Mouse (Mus musculus) spleen, adult 2 months (tissue): ENCODE measurements around the gene Pak1. TPM values are rescaled to one million over a fixed set of nuclear protein-coding genes. Genes with fewer than 3 reads are reported as not detected.

Experiments
- DNase-seq, 2 experiments: peaks; one replicate each; pipeline versions ENCODE4 v3.0.0 to v3.0.0-alpha.2; 2012 to 2021; ENCODE audit warnings: low spot score in 2 of 2, low read depth in 1 of 2
- H3K27ac ChIP-seq: fragments of 200-500 bp; 2 replicates; pipeline ENCODE4 v1.5.1; 2012; ENCODE audit warnings: low read length, inconsistent platforms; ENCODE audit not compliant: insufficient read depth
- H3K27me3 ChIP-seq: fragments of 200-500 bp; 2 replicates; pipeline ENCODE4 v1.6.1; 2012; ENCODE audit warnings: mild to moderate bottlenecking, moderate library complexity, low read length, inconsistent platforms; ENCODE audit not compliant: control insufficient read depth, insufficient read depth
- H3K36me3 ChIP-seq: fragments of 200-500 bp; 2 replicates; pipeline ENCODE4 v1.6.1; 2012; ENCODE audit warnings: mild to moderate bottlenecking, low read length, inconsistent platforms; ENCODE audit not compliant: control insufficient read depth, insufficient read depth
- H3K4me1 ChIP-seq: fragments of 200-500 bp; 2 replicates; pipeline ENCODE4 v1.6.1; 2011; ENCODE audit warnings: inconsistent platforms; ENCODE audit not compliant: control insufficient read depth, insufficient read depth, insufficient read length
- H3K4me3 ChIP-seq: fragments of 200-500 bp; 2 replicates; pipeline ENCODE4 v1.5.1; 2011; ENCODE audit warnings: mild to moderate bottlenecking, inconsistent platforms; ENCODE audit not compliant: insufficient read depth, insufficient read length; ENCODE audit errors: extremely low read depth
- CTCF ChIP-seq: fragments of 200-500 bp; IDR thresholded peaks from 2 replicates; pipeline ENCODE4 v1.5.1; 2011; ENCODE audit warnings: mild to moderate bottlenecking, inconsistent platforms; ENCODE audit not compliant: insufficient read depth, insufficient read length, insufficient replicate concordance; ENCODE audit errors: extremely low read depth
- POLR2A ChIP-seq: fragments of 200-500 bp; IDR thresholded peaks from 2 replicates; pipeline ENCODE4 v1.6.1; 2011; ENCODE audit warnings: low read depth, low read length, inconsistent platforms
- WGBS: fragments of 180-500 bp; shearing (Covaris S2); methylation state at CpG from one replicate; pipeline ENCODE4 v1.1.7; 2018; 5-methylcytosine and 5-hydroxymethylcytosine counted together
- polyA plus RNA-seq: library from polyadenylated mRNA; depleted of rRNA; stranded (reverse); fragments of >200 nt; gene quantifications from 2 replicates; pipeline ENCODE4 v1.2.3, GENCODE M21; 2012

The Pak1 gene
- polyA plus RNA-seq, 1 experiment, result 6.5 TPM

DNA sequence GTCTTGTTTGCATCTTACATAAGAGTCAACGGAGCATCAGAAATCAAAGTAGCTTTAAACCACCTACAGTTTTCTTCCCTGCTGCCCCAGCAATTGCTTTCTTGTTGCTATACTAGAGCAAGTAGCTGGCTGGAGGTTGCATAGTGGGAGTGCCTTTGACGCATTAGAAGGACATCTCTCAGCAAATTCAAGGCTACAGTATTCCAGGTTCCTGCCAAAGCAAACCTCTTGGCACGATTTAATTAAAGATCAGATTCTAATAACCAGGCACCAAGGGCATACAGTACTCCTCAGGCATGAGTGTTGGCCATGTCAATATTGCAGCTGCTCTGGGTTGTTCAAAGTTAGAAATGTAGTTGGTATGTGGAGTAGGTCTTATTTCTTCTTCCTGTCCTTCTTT, 62.0 kb downstream of the Pak1 start:
- no peak overlapping the region for H3K27ac ChIP-seq
- no peaks in the 10 kb centered on the region for H3K36me3 ChIP-seq
- WGBS, result 88% methylated on average over 3 of the region's 3 CpGs
- TF ChIP-seq CTCF (no peak), POLR2A (no peak)
- DNase-seq, result no peak
- no peaks in the 10 kb centered on the region for H3K4me1 ChIP-seq
- no peak overlapping the region for H3K4me3 ChIP-seq
- no peaks in the 10 kb centered on the region for H3K27me3 ChIP-seq

DNA sequence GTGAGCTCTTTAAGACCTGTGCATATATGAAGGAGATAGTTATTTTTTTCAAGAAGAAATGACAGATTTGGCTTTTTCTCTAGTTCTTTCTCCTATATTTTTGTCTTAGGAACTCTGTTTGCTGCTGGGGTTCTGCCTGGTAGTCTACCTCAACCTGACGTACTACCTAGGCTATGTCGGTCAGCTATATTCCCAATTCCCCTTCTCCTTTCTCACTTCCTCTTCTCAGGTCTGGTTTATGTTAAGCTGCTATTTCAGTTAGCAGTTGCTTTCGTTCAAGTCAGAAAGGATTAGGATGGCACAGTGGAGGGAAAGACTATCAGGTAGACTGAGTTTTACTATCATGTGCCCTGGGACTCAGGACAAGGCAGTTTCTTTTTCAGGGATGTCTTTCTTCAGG, 75.2 kb downstream of the Pak1 start:
- WGBS, result 36% methylated on average over 3 of the region's 3 CpGs
- Histone ChIP-seq H3K4me3 (no peak overlapping the region), H3K27me3 (no peaks in the 10 kb centered on the region), H3K36me3 (no peaks in the 10 kb centered on the region), H3K27ac (no peak overlapping the region), H3K4me1 (no peaks in the 10 kb centered on the region)
- DNase-seq, result no peak
- TF ChIP-seq CTCF, result no peak
- no peak for TF ChIP-seq POLR2A

DNA sequence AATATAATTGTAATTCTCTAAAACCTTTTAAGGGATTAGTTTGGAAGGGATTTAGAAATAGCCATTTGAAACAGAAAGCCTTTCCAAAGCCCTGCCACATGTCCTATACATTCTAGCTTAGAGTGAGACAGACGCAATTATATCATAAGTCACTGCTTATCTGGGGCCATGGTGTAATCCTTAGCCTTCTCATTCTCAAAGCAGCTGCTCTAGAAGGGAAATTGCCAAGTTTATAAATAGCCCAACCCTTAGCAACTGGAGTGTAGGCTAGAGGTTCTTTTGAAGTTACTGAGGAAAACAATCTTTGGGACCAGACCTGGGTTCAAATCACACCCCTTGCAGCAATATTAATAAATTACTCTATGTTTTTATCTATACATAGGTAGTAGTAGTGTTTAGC, 76.2 kb downstream of the Pak1 start:
- Histone ChIP-seq H3K27me3 (no peaks in the 10 kb centered on the region), H3K27ac (no peak overlapping the region), H3K4me1 (no peaks in the 10 kb centered on the region), H3K4me3 (no peak overlapping the region), H3K36me3 (no peaks in the 10 kb centered on the region)
- no peak for DNase-seq
- TF ChIP-seq POLR2A (no peak), CTCF (no peak)
- WGBS, result 93% methylated on average over 1 of the region's 1 CpGs

DNA sequence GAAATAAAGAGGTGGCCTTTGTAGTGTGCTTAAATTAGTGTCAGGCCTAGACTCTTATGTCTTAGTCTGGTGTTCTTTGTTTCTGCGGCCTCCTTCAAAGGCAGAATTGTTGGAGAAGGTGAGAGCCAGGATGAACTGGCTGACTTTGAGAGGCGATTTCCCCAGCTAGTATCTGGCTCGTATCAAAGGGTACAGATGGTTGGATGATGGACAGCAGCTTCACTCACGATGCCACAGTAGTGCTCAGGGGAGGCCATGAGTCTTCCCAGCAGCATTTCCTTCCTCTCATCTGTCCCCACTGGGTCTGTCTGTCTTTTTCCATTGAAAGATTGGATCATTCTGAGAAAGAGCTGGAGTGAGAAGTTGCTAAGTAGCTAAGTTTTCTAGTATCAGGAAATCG, 79.5 kb downstream of the Pak1 start:
- whole genome bisulfite sequencing, result 88% methylated on average over 5 of the region's 5 CpGs
- TF ChIP-seq POLR2A, result no peak
- TF ChIP-seq CTCF, result no peak
- Histone ChIP-seq H3K4me3 (no peak overlapping the region), H3K27me3 (no peaks in the 10 kb centered on the region), H3K4me1 (no peaks in the 10 kb centered on the region), H3K27ac (no peak overlapping the region), H3K36me3 (no peaks in the 10 kb centered on the region)
- DNase-seq, result no peak

GRCm38 (mm10) chr7:97868766-97869165, 80.4 kb downstream of the Pak1 start:
- H3K36me3 ChIP-seq, result no peaks in the 10 kb centered on the region
- no peaks in the 10 kb centered on the region for H3K27me3 ChIP-seq
- WGBS, result 100% methylated on average over 1 of the region's 1 CpGs
- no peak for DNase-seq
- no peak overlapping the region for H3K27ac ChIP-seq
- no peak overlapping the region for H3K4me3 ChIP-seq
- TF ChIP-seq CTCF (no peak), POLR2A (no peak)
- H3K4me1 ChIP-seq, result no peaks in the 10 kb centered on the region

DNA sequence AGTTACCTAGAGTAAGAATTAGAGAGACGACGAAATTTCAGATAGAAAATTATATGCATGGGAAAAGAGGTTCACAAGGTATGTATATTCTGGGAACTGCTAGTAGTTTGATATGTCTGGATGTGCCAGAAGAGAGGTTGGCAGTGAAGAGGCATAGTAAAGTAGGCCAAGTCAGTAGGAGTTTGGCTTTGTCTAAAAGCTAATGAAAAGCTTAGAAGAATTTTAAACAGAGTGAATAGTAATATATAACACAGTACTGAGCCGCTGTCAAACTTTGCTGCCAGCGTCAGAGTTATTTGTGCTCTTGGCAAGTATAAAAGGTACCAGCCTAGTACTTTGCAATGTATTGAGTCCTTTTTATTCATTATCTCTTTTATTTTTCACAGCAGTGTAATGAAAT, 84.1 kb downstream of the Pak1 start:
- no peak overlapping the region for H3K27ac ChIP-seq
- TF ChIP-seq POLR2A, result no peak
- no peak for TF ChIP-seq CTCF
- no peaks in the 10 kb centered on the region for H3K4me1 ChIP-seq
- no peak overlapping the region for H3K4me3 ChIP-seq
- 92% methylated on average over 4 of the region's 4 CpGs for WGBS
- H3K36me3 ChIP-seq, result no peaks in the 10 kb centered on the region
- H3K27me3 ChIP-seq, result no peaks in the 10 kb centered on the region
- DNase-seq, result no peak

DNA sequence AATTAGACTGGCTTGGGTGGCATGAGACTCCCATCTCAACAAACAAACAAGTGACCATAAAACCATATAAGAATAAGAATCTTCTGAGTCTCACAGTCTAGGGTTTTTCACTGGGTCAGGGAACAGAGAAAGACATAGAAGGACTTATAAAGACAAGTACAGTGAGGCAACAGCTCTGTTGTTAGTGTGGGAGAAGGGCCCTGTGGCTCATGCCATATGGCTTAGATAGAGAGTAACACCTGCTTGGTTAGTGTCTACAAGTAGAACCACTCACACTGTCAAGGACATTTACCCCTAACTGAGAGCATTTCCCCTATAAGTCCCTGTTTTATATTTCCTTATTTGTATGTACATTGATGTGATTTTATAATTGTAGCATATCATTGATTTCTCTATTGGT, 85.0 kb downstream of the Pak1 start:
- Histone ChIP-seq H3K27me3 (no peaks in the 10 kb centered on the region), H3K4me3 (no peak overlapping the region), H3K4me1 (no peaks in the 10 kb centered on the region), H3K27ac (no peak overlapping the region), H3K36me3 (no peaks in the 10 kb centered on the region)
- TF ChIP-seq POLR2A (no peak), CTCF (no peak)
- no peak for DNase-seq
